Mouse (Mus musculus): Measurements from ENCODE around the gene Dcaf17. TPM values are rescaled to one million over a fixed set of nuclear protein-coding genes. Genes with fewer than 3 reads are reported as not detected.

Dcaf17 gene
- total RNA-seq, 2 experiments from 2014 or later = 12.2 to 15.4 TPM

DNA sequence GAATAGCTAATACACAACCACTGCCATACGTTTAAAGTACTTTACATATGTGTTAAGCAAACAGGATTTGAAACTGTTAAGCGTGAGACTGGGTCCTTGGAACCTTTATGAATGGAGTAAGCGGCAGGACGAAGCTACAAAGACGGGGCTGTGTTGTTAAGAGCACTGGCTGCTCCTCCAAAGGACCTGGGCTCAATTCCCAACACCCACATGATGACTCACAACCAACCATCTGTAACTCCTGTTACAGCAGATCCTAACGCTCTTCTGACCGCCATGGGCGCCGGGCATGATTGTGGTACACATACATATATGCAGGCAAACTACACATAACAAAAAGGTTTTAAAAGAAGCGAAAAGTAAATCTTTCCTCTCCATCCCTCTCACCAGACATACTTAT lies 65.7 kb downstream of the Dcaf17 start:
- no peak for DNase-seq

GRCm38 (mm10) chr2:71121406-71121805 lies 66.3 kb downstream of the Dcaf17 start:
- no peak for DNase-seq

DNA sequence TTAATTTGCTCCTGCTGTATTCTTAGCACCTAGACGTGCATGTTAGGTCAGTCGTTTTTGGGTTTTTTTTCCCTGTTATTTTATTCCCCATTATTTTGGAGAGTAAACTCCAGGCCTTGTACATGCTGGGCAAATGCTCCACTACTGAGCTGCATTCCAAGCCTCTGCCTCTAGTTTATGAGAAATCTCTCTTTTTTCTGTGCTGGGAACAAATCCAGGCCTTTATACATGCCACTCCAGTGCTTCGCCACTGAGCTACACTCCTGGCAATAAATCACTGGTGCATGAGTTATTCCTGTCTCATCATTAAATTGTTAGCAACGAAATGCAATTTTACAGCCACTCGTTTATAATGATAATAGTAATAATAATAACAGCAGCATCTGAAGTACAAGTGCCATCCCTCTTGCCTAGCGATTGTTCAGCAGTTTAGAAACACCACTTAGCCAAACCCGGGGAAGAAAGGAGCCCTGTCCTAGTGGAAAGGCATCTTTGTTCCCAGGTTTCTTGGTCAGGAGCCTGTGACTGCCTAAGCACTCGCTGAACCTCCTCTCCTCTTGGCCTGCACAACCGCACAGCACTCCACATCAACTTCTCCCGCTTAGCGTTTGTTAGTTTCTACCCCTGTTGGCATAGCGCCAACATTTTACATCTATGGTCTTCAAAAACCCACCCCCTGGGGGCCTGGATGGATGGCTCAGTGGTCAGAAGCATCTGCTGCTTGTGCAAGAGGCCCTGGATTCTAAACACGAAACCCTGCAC lies 67.3 kb downstream of the Dcaf17 start:
- no peak for DNase-seq

- DNase-seq = no peak
These were observed 68.5 kb downstream of the Dcaf17 start for GRCm38 (mm10) chr2:71123591-71123990.

- DNase-seq = no peak
These were observed 72.8 kb downstream of the Dcaf17 start for GRCm38 (mm10) chr2:71127779-71128534.

DNA sequence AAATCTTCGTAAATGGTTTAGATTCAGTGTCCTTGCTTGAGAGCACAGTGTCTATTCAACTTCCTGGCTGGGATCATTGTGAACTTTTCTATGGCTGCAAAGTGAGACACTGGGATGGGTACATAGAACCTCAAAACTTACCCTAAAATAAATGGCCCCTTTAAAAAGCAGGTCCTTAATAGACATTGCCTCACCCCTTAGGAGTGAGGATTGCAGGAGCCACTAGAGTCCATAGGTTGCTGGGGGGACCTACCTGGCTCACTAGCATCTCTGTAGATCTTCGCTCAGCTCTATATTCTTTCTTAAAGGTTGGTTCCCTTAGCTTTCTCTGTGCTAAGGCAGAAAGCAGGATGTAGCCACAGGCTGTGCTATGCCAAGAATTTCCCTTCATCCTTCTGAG lies 75.2 kb downstream of the Dcaf17 start:
- DNase-seq = no peak

GRCm38 (mm10) chr2:71131866-71132496 lies 76.9 kb downstream of the Dcaf17 start:
- no peak for DNase-seq

DNA sequence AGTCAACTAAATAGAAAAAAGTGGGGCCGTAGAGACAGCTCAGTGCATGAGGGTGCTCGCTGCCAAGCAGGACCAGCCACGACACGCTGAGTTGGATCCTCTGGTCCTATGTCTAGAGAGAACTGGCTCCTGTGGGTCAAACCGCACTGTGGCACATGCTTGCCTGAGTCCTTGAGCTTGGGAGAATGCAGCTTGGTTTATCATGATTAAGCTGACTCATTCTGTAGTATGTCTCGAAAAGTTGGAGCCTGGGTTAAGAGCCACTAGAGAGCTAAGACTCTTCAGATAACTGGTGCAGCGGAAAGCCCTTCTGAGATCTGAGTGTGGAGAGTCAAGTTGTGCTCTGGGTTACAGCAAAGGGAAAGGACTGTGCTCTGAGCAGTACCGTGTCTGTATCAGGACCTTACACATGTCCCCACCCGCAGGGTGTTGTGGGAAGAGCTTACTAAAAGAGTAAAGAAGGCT lies 78.9 kb downstream of the Dcaf17 start:
- peak; percentile 52 to 64 for DNase-seq

DNA sequence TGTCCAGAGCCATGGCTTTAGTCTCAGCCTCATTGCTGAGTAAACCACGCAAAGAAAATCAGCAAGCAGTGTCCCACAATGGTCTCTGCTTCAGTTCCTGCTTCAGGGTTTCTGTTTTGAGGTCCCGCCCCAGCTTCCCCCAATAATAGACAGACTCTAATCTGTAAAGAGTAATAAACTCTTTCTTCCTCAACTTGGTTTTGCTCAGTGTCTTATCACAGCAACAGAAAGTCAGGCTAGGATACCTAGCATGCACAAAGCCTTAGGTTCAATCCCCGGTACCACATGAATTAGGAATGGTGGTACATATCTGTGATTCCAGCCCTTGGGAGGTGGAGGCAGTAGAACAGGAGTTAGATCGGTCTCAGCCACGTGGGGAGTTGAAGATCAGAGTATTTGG lies 79.7 kb downstream of the Dcaf17 start:
- DNase-seq = no peak

GRCm38 (mm10) chr2:71140622-71141021 lies 85.5 kb downstream of the Dcaf17 start:
- no peak for DNase-seq

- no peak for DNase-seq
These were observed 87.3 kb downstream of the Dcaf17 start for GRCm38 (mm10) chr2:71142410-71142809.

DNA sequence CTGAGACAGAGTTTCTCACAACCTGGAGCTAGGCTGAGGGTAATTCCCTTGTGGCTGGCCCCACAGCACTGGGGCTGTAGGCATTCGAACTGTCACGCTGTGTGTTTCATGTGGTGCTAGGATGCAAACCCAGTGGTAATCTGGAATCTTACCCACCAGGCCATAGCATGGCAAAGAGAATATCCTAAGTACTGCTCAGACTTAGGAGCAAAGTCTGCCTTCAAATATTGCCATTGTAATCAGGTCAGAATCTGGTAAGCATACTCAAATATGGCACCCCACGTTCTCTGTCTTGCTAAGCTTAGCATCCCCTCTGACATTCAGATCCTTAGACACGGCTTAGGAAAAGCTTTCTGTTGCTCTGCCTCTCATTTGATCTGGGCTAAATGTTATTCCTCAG lies 90.7 kb downstream of the Dcaf17 start:
- DNase-seq = no peak

DNA sequence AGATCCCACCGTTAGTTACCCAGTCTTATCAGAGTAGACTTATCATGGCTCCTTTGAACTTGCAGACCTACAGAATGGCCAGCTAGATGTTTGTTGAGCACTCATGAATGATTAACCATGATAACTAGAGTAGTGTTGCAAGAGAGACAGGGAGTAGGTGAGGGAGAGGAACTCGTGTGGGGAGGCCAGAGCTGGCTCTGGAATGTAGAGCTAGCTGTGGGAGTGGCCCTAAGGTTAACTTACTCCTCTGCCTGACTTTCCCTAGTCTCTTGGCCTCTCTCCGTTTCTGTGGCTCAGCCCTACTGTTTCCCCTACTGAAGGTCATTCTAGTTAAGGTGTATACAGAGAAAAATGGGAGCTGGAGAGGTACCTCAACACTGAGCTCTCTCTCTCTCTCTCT lies 91.1 kb downstream of the Dcaf17 start:
- DNase-seq = no peak

- DNase-seq = no peak
These were observed 92.7 kb downstream of the Dcaf17 start for GRCm38 (mm10) chr2:71147816-71148215.

Other genes with a start within 250 kb of the Dcaf17 start
- gene Tlk1, start 229.6 kb upstream of the Dcaf17 start, total RNA-seq (2021) = 10 to 100 TPM; 48.2 to 64.3 TPM
- gene Mettl8, start 255 bp downstream of the Dcaf17 start, total RNA-seq (2021) = 10 to 100 TPM; 11.3 to 16.6 TPM
- gene Cybrd1, start 62.6 kb downstream of the Dcaf17 start, total RNA-seq (2021) = under 1 TPM; 0.53 to 0.99 TPM
- gene Dync1i2, start 156.4 kb downstream of the Dcaf17 start, total RNA-seq (2021) = 10 to 100 TPM; 89.3 to 97.1 TPM

Data from adrenal gland, postnatal 36 days (tissue).